In the genomic region with DNA sequence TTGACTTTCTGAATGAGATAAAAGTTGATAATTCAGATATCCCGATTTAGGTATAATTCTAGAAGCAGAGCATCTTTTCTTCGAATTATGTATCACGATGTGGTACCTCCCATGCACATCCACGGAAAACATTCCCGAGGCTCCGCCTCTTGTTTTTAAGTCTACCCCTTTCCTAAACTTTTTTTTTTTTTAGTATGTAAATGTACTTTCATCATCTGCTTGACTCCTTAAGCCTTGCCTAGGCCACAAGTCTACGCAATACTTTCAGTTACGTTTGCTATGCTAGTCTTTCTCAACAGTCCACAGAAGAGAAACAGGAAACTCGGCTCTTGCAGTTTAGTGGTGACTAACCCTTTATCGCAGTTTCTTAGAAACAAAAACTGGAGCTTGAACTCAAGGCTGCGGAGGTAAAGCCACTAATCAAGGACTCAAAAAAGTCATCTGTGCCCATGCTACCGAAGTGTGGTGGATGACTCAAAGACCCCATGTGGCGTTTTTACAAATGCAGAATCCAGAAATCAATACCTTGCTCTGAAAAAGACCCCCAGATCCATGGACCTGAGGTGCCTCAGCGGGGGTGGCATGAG, we compare ENCODE assay signal across 8 mouse cellular contexts. TPM values are rescaled to one million over a fixed set of nuclear protein-coding genes. Genes with fewer than 3 reads are reported as not detected.
DNase-seq lines count a peak whose midpoint lies in the region; ATAC-seq lines count a peak whose summit lies in the region.

No protein-coding gene starts in this region.

- ATAC-seq in heart, embryonic 12.5 days (ENCODE audit: insufficient number of reproducible peaks, low FRiP score) = no peak

- intact Hi-C loops in left cerebral cortex, postnatal 4 days (cut with DNase I) = no loop called here

- H3K4me1 ChIP-seq in heart, embryonic 12.5 days (replicated peaks) = peaks cover 7% of the 10 kb centered on the region
- peaks cover 33% of the 10 kb centered on the region for H3K4me1 ChIP-seq in midbrain, embryonic 10.5 days

- peak overlapping the region; percentile 71 for H3K4me2 ChIP-seq in heart, embryonic 12.5 days

- peak overlapping the region; percentile 71 for H3K4me3 ChIP-seq in heart, embryonic 12.5 days
- H3K4me3 ChIP-seq in midbrain, embryonic 10.5 days = peak overlapping the region; percentile 79

- DNase-seq in ovary, adult 18-20 months (ENCODE audit: low spot score) = peak; percentile 15
- no peak for DNase-seq in ovary, postnatal 36 days (ENCODE audit: low spot score)
- peak; percentile 41 for DNase-seq in c-Kit-positive CD71-positive TER-119-negative erythroid progenitor cells, embryonic 14.5 days (ENCODE audit: low read depth)
- peak; percentile 29 for DNase-seq in kidney, postnatal 14 days
- no peak for DNase-seq in midbrain, embryonic 10.5 days (ENCODE audit: low spot score)
- peak; percentile 44 for DNase-seq in thymus, postnatal 25 days
- no peak for DNase-seq in left cerebral cortex, postnatal 4 days

- H3K36me3 ChIP-seq in heart, embryonic 12.5 days = no peaks in the 10 kb centered on the region
- peaks cover 10% of the 10 kb centered on the region for H3K36me3 ChIP-seq in midbrain, embryonic 10.5 days

- H3K9me3 ChIP-seq in heart, embryonic 12.5 days (replicated peaks) = no peaks in the 10 kb centered on the region; the same call in 1 of the 2 replicates
- no peaks in the 10 kb centered on the region for H3K9me3 ChIP-seq in midbrain, embryonic 10.5 days (replicated peaks)

- peak overlapping the region; percentile 80 for H3K27ac ChIP-seq in heart, embryonic 12.5 days (ENCODE audit: poor library complexity, severe bottlenecking)
- H3K27ac ChIP-seq in midbrain, embryonic 10.5 days (replicated peaks) = peak overlapping the region; percentile 95

- H3K27me3 ChIP-seq in heart, embryonic 12.5 days (replicated peaks) = no peaks in the 10 kb centered on the region
- no peaks in the 10 kb centered on the region for H3K27me3 ChIP-seq in midbrain, embryonic 10.5 days (ENCODE audit: low read depth, poor library complexity, severe bottlenecking)

- WGBS in heart, embryonic 12.5 days = 16% methylated on average over 14 of the region's 14 CpGs
- 19% methylated on average over 14 of the region's 14 CpGs for WGBS in midbrain, embryonic 10.5 days

- H3K9ac ChIP-seq in heart, embryonic 12.5 days = no peak overlapping the region

RNA-seq across cellular contexts. Expression of a gene that starts 0.7 kb away (rescaled TPM):
- 8.9 and 10.5 TPM in 2 replicates for polyA plus RNA-seq in heart, embryonic 12.5 days (2016; fragmentation: Nextera tagmentation; extraction: Ambion mirVana)
- polyA plus RNA-seq in midbrain, embryonic 10.5 days (2016; fragmentation: Nextera tagmentation; extraction: Ambion mirVana) = 19.3 and 21.5 TPM in 2 replicates
- 1 to 10 TPM; 6.8 to 7.0 TPM for total RNA-seq in left cerebral cortex, postnatal 4 days (2021)

Comparison
In these comparisons a context has a peak if more than half of its experiments do, and no peak if none do; other contexts are left out.
1. DNase-seq: peak in ovary, adult 18-20 months (single experiment), c-Kit-positive CD71-positive TER-119-negative erythroid progenitor cells, embryonic 14.5 days (single experiment), kidney, postnatal 14 days (single experiment) and thymus, postnatal 25 days (single experiment); none in ovary, postnatal 36 days (single experiment), midbrain, embryonic 10.5 days (single experiment) and left cerebral cortex, postnatal 4 days (single experiment).